Mouse (Mus musculus) CH12.LX (cell line): Measurements from ENCODE around the gene Grm7. TPM values are rescaled to one million over a fixed set of nuclear protein-coding genes. Genes with fewer than 3 reads are reported as not detected.

ENCODE experiments used
- DNase-seq: peaks from one replicate; pipeline ENCODE4 v3.0.0-alpha.2; 2013; ENCODE audit errors: extremely low read depth
- H3K27ac ChIP-seq: 2 replicates; pipeline ENCODE4 v1.5.1; 2012; ENCODE audit warnings: low read depth, mild to moderate bottlenecking, control low read depth, moderate library complexity; ENCODE audit not compliant: insufficient read depth
- H3K27me3 ChIP-seq: replicated peaks from 2 replicates; pipeline ENCODE3; 2012; ENCODE audit warnings: inconsistent platforms
- H3K36me3 ChIP-seq, 2 experiments: replicated peaks in 1 of 2; 2 replicates each; pipeline versions ENCODE3 to v1.6.1; 2012; ENCODE audit warnings: inconsistent platforms in 1 of 2, low read length in 1 of 2, mild to moderate bottlenecking in 1 of 2, mixed read lengths in 1 of 2, moderate library complexity in 1 of 2; ENCODE audit not compliant: control insufficient read depth in 1 of 2, insufficient read depth in 1 of 2
- H3K4me1 ChIP-seq, 2 experiments: 2 replicates each; pipeline ENCODE4 v1.6.1; 2012; ENCODE audit warnings: inconsistent platforms in 1 of 2, moderate library complexity in 1 of 2; ENCODE audit not compliant: insufficient read depth in 2 of 2, control insufficient read depth in 1 of 2
- H3K4me2 ChIP-seq: 2 replicates; pipeline ENCODE4 v1.6.1; 2012; ENCODE audit warnings: low read depth, mild to moderate bottlenecking, control low read depth; ENCODE audit not compliant: poor library complexity, insufficient read depth, severe bottlenecking
- H3K4me3 ChIP-seq, 3 experiments: fragments of 150-350 bp in 1 of 3; sonication (generic) in 1 of 3; replicated peaks in 1 of 3; 2 replicates each; pipeline versions ENCODE3 to v1.5.1; 2011 to 2012; ENCODE audit warnings: low read depth in 2 of 3, low read length in 2 of 3, mild to moderate bottlenecking in 2 of 3, moderate library complexity in 2 of 3, control low read depth in 1 of 3, improper control_type of control experiment in 1 of 3, inconsistent platforms in 1 of 3, mixed read lengths in 1 of 3; ENCODE audit not compliant: poor library complexity in 1 of 3
- H3K79me2 ChIP-seq: replicated peaks from 2 replicates; pipeline ENCODE4 v1.6.1; 2012; ENCODE audit warnings: mild to moderate bottlenecking, moderate library complexity; ENCODE audit not compliant: control insufficient read depth, poor library complexity, insufficient read depth, severe bottlenecking; ENCODE audit errors: extremely low read depth
- H3K9ac ChIP-seq: 2 replicates; pipeline ENCODE4 v1.6.1; 2012; ENCODE audit warnings: low read depth, mild to moderate bottlenecking, control low read depth, moderate library complexity; ENCODE audit not compliant: insufficient read depth
- H3K9me3 ChIP-seq: replicated peaks from 2 replicates; pipeline ENCODE3; 2012; ENCODE audit warnings: low read length, inconsistent platforms, mixed read lengths
- BHLHE40 ChIP-seq: IDR thresholded peaks from 2 replicates; pipeline ENCODE4 v1.6.1; 2011; ENCODE audit warnings: mild to moderate bottlenecking, low read depth, low read length, improper control_type of control experiment
- CHD2 ChIP-seq: IDR thresholded peaks from 2 replicates; pipeline ENCODE4 v1.6.1; 2011; ENCODE audit warnings: low read length, improper control_type of control experiment
- CTCF ChIP-seq, 2 experiments: IDR thresholded peaks in 1 of 2; conservative IDR thresholded peaks in 1 of 2; 2 replicates each; pipeline ENCODE4 v1.5.1; 2011 to 2012; ENCODE audit warnings: low read depth in 2 of 2, low read length in 2 of 2, improper control_type of control experiment in 1 of 2, inconsistent platforms in 1 of 2, mild to moderate bottlenecking in 1 of 2, moderate library complexity in 1 of 2
- E2F4 ChIP-seq: IDR thresholded peaks from 2 replicates; pipeline ENCODE4 v1.6.1; 2011; ENCODE audit warnings: low read depth, low read length, improper control_type of control experiment; ENCODE audit not compliant: insufficient replicate concordance
- ELF1 ChIP-seq: IDR thresholded peaks from 2 replicates; pipeline ENCODE4 v1.6.1; 2014; ENCODE audit warnings: low read depth, mild to moderate bottlenecking, inconsistent platforms, low read length, improper control_type of control experiment
- EP300 ChIP-seq: IDR thresholded peaks from 2 replicates; pipeline ENCODE4 v1.6.1; 2011; ENCODE audit warnings: low read length, improper control_type of control experiment
- HCFC1 ChIP-seq: IDR thresholded peaks from 2 replicates; pipeline ENCODE4 v1.6.1; 2012; ENCODE audit warnings: low read depth, mild to moderate bottlenecking, inconsistent platforms, low read length, improper control_type of control experiment
- IRF4 ChIP-seq: IDR thresholded peaks from 2 replicates; pipeline ENCODE4 v1.6.1; 2014; ENCODE audit warnings: low read depth, mild to moderate bottlenecking, inconsistent platforms, low read length, improper control_type of control experiment
- JUN ChIP-seq: IDR thresholded peaks from 2 replicates; pipeline ENCODE4 v1.6.1; 2011; ENCODE audit warnings: low read depth, mild to moderate bottlenecking, low read length, improper control_type of control experiment, moderate library complexity; ENCODE audit not compliant: insufficient read depth
- KAT2A ChIP-seq: IDR thresholded peaks from 2 replicates; pipeline ENCODE4 v1.6.1; 2012; ENCODE audit warnings: low read length, improper control_type of control experiment, inconsistent platforms; ENCODE audit not compliant: insufficient replicate concordance
- MAFK ChIP-seq: IDR thresholded peaks from 2 replicates; pipeline ENCODE4 v1.6.1; 2011; ENCODE audit warnings: low read length, improper control_type of control experiment; ENCODE audit not compliant: insufficient replicate concordance
- MAX ChIP-seq: IDR thresholded peaks from 2 replicates; pipeline ENCODE4 v1.6.1; 2011; ENCODE audit warnings: low read length, improper control_type of control experiment
- MAZ ChIP-seq: IDR thresholded peaks from 2 replicates; pipeline ENCODE4 v1.6.1; 2012; ENCODE audit warnings: low read depth, mild to moderate bottlenecking, inconsistent platforms, low read length, improper control_type of control experiment, moderate library complexity
- MEF2A ChIP-seq: IDR thresholded peaks from 2 replicates; pipeline ENCODE4 v1.6.1; 2014; ENCODE audit warnings: low read depth, mild to moderate bottlenecking, inconsistent platforms, low read length, improper control_type of control experiment, borderline replicate concordance
- MXI1 ChIP-seq: IDR thresholded peaks from 2 replicates; pipeline ENCODE4 v1.6.1; 2011; ENCODE audit warnings: mild to moderate bottlenecking, low read depth, low read length, improper control_type of control experiment
- POLR2A ChIP-seq: IDR thresholded peaks from 2 replicates; pipeline ENCODE4 v1.6.1; 2011; ENCODE audit warnings: low read depth, mild to moderate bottlenecking, improper control_type of control experiment, low read length
- RCOR1 ChIP-seq: conservative IDR thresholded peaks from 2 replicates; pipeline ENCODE4 v1.6.1; 2012; ENCODE audit warnings: low read depth, mild to moderate bottlenecking, inconsistent platforms, low read length, improper control_type of control experiment
- SMC3 ChIP-seq: IDR thresholded peaks from 2 replicates; pipeline ENCODE4 v1.6.1; 2011; ENCODE audit warnings: low read depth, low read length, improper control_type of control experiment
- USF1 ChIP-seq: IDR thresholded peaks from 2 replicates; pipeline ENCODE4 v1.6.1; 2014; ENCODE audit warnings: low read depth, mild to moderate bottlenecking, inconsistent platforms, low read length, improper control_type of control experiment
- ZC3H11A ChIP-seq: IDR thresholded peaks from 2 replicates; pipeline ENCODE4 v1.6.1; 2012; ENCODE audit warnings: low read depth, mild to moderate bottlenecking, inconsistent platforms, low read length, improper control_type of control experiment
- ZKSCAN1 ChIP-seq: IDR thresholded peaks from 2 replicates; pipeline ENCODE4 v1.6.1; 2012; ENCODE audit warnings: low read depth, inconsistent platforms, low read length, improper control_type of control experiment, borderline replicate concordance
- ZNF384 ChIP-seq: IDR thresholded peaks from 2 replicates; pipeline ENCODE4 v1.6.1; 2012; ENCODE audit warnings: low read depth, low read length, improper control_type of control experiment, inconsistent platforms
- dilution Hi-C: fragments of 300-500 bp; cut with MboI; formaldehyde crosslinking; loops from 2 replicates; pipeline ENCODE4 v1.14.3; 2020; ENCODE audit warnings: low sequenced_read_pairs; ENCODE audit not compliant: extremely low pct_unique_long_range_greater_than_20kb, extremely low pct_ligation_motif_present
- in situ Hi-C: fragments of 300-500 bp; cut with MboI; formaldehyde crosslinking; loops from 3 replicates; pipeline ENCODE4 v1.14.3; 2019; ENCODE audit warnings: low sequenced_read_pairs, low pct_ligation_motif_present, low pct_unique_long_range_greater_than_20kb, mixed read lengths
- polyA plus RNA-seq: library from polyadenylated mRNA; unstranded; fragments of >175 nt; gene quantifications from 2 replicates; pipeline ENCODE4 v1.2.1, GENCODE M21; 2012; ENCODE audit warnings: low read depth; ENCODE audit not compliant: insufficient read length
- total RNA-seq, 2 experiments: library from RNA; depleted of rRNA; stranded (reverse); fragments of 300-350 nt in 1 of 2; fragments of >200 nt in 1 of 2; gene quantifications; 2 replicates each; pipeline ENCODE4 v1.2.3; 2012 to 2014

Gene Grm7
- total and polyA plus RNA-seq, 3 experiments: not detected

DNA sequence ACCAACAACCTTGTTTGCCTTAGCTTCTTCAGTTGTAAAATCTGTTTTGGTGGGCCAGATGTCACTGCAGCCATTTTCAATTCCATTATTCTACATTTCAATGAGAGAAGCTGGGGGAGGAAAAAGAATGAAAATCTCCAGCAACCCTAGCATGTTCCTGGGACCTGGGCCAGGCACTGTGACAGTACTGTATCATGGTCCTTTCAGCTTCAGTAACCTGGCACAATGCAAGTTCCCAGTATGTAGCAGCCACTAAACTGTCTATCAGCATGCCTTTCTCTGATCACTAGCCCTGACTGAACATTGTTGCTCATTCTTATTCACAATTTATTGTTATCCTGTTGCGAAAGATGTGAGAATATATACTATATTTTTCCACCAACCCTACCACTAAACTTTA lies 779.4 kb downstream of the Grm7 start:
- Histone ChIP-seq H3K27ac (no peak overlapping the region), H3K4me1 (no peaks in the 10 kb centered on the region), H3K4me2 (no peak overlapping the region), H3K36me3 (no peaks in the 10 kb centered on the region), H3K79me2 (no peaks in the 10 kb centered on the region), H3K9ac (no peak overlapping the region), H3K27me3 (no peaks in the 10 kb centered on the region), H3K9me3 (peaks cover 36% of the 10 kb centered on the region), H3K4me3 (no peak overlapping the region)
- DNase-seq: no peak
- dilution Hi-C loops: no loop called here
- in situ Hi-C loops: no loop called here
- TF ChIP-seq E2F4: no peak
- TF ChIP-seq USF1: no peak
- no peak for TF ChIP-seq IRF4
- no peak for TF ChIP-seq ELF1

DNA sequence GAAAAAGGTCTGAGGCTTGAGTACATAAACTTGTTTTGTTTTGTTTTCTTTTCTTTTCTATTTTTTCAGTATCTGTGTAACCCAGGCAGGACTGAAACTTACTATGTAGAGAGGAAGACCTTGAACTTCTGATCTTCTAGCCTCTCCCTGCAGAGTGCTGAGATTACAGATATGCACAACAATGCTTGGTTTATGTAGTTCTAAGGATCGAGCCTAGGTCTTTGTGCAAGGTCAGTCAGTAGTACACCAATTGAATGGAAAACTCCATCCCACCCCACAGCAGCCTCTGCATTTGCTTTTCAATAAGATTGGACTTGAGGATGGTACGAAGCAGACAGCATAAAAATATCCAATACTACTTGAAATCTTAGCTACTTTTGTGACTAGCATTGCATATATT lies 800.8 kb downstream of the Grm7 start:
- Histone ChIP-seq H3K27me3 (no peaks in the 10 kb centered on the region), H3K79me2 (no peaks in the 10 kb centered on the region), H3K27ac (no peak overlapping the region), H3K4me3 (no peak overlapping the region), H3K36me3 (no peaks in the 10 kb centered on the region), H3K9ac (no peak overlapping the region), H3K9me3 (peaks cover 54% of the 10 kb centered on the region), H3K4me2 (no peak overlapping the region), H3K4me1 (no peaks in the 10 kb centered on the region)
- in situ Hi-C loops: no loop called here
- DNase-seq: no peak
- dilution Hi-C loops: no loop called here
- TF ChIP-seq CTCF (conservative IDR thresholded peaks at IDR 0.05 in 1 of 2, IDR thresholded peaks at IDR 0.05 in 1 of 2; ENCODE audit: low read depth in 2 of 2, low read length in 2 of 2): no peak

DNA sequence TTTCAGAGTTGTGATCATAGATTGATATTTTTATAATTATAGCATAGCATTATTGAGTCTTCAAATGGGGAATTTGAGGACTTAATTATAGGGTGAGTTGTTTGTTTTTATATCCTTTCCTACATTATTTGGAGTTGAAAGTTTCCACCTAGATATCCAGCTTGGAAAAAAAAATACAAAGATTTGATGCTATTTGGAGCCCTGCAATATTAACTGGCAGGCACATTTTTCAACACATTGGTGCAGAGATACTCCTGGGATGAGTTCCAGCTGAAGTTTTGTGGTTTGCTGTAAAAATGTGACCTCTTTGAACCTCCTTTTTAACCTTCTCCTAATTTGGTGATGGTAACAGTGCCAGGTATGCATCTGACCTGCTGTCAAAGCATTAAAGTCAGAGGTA lies 802.5 kb downstream of the Grm7 start:
- no peak for TF ChIP-seq ZNF384
- no peak for TF ChIP-seq MEF2A
- no peak for TF ChIP-seq IRF4
- TF ChIP-seq POLR2A: no peak
- TF ChIP-seq KAT2A: no peak
- TF ChIP-seq MAX: no peak
- no peak for TF ChIP-seq MAZ
- TF ChIP-seq RCOR1: no peak
- no peak for TF ChIP-seq MAFK
- TF ChIP-seq E2F4: no peak
- TF ChIP-seq HCFC1: no peak
- TF ChIP-seq BHLHE40: no peak
- TF ChIP-seq USF1: no peak
- no peak for TF ChIP-seq ZKSCAN1
- no peak for TF ChIP-seq MXI1
- no peak for TF ChIP-seq JUN
- TF ChIP-seq CHD2: no peak
- no peak for TF ChIP-seq SMC3
- no peak for TF ChIP-seq EP300
- TF ChIP-seq ZC3H11A: no peak
- TF ChIP-seq, all 38 proteins: peak for 0

More for the DNA sequence above, 802.5 kb downstream of the Grm7 start:
- H3K36me3 ChIP-seq: no peaks in the 10 kb centered on the region
- H3K27me3 ChIP-seq: no peaks in the 10 kb centered on the region
- H3K9me3 ChIP-seq: peaks cover 55% of the 10 kb centered on the region
- H3K27ac ChIP-seq: no peak overlapping the region
- H3K4me3 ChIP-seq: no peak overlapping the region
- in situ Hi-C loops (no loop called here), dilution Hi-C loops (no loop called here)
- no peak overlapping the region for H3K4me2 ChIP-seq
- no peaks in the 10 kb centered on the region for H3K79me2 ChIP-seq
- H3K4me1 ChIP-seq: no peaks in the 10 kb centered on the region
- no peak overlapping the region for H3K9ac ChIP-seq
- no peak for DNase-seq
